Mouse (Mus musculus) kidney, embryonic 14.5 days (tissue): ENCODE measurements around the gene Ndufb6. TPM values are rescaled to one million over a fixed set of nuclear protein-coding genes. Genes with fewer than 3 reads are reported as not detected.

Source experiments
- ATAC-seq: fragments of 200-750 bp; cut with Nextera tagmentation; 2 replicates; pipeline ENCODE4 v1.8.0; 2017; ENCODE audit warnings: moderate number of reproducible peaks, mild to moderate bottlenecking, moderate TSS enrichment, moderate library complexity; ENCODE audit not compliant: low FRiP score, low TSS enrichment
- H3K27ac ChIP-seq: fragments of 300-500 bp; sonication (generic); 2 replicates; pipeline ENCODE4 v1.5.1; 2014; ENCODE audit warnings: low read depth, mild to moderate bottlenecking, low read length, moderate library complexity, mixed read lengths
- H3K27me3 ChIP-seq: fragments of 300-500 bp; sonication (generic); 2 replicates; pipeline ENCODE4 v1.6.1; 2014; ENCODE audit warnings: mild to moderate bottlenecking, low read length; ENCODE audit not compliant: control insufficient read depth, insufficient read depth
- H3K36me3 ChIP-seq: fragments of 300-500 bp; sonication (generic); 2 replicates; pipeline ENCODE4 v1.6.1; 2014; ENCODE audit warnings: low read length, mixed read lengths; ENCODE audit not compliant: control insufficient read depth, insufficient read depth
- H3K4me1 ChIP-seq: fragments of 300-500 bp; sonication (generic); 2 replicates; pipeline ENCODE4 v1.6.1; 2014; ENCODE audit warnings: low read length, mixed read lengths; ENCODE audit not compliant: control insufficient read depth, insufficient read depth
- H3K4me2 ChIP-seq: fragments of 300-500 bp; sonication (generic); replicated peaks from 2 replicates; pipeline ENCODE4 v1.6.1; 2014; ENCODE audit warnings: low read depth, mild to moderate bottlenecking, low read length
- H3K4me3 ChIP-seq: fragments of 300-500 bp; sonication (generic); 2 replicates; pipeline ENCODE4 v1.5.1; 2014; ENCODE audit warnings: mild to moderate bottlenecking, low read length
- H3K9ac ChIP-seq: fragments of 300-500 bp; sonication (generic); 2 replicates; pipeline ENCODE4 v1.6.1; 2014; ENCODE audit warnings: low read depth, mild to moderate bottlenecking, low read length, moderate library complexity
- H3K9me3 ChIP-seq: fragments of 300-500 bp; sonication (generic); 2 replicates; pipeline ENCODE4 v1.6.1; 2016; ENCODE audit warnings: low read length; ENCODE audit not compliant: control insufficient read depth
- WGBS: fragments of 180-500 bp; shearing (Covaris S2); extraction: QIAGEN DNeasy Blood & Tissue Kit; methylation state at CpG from one replicate; pipeline ENCODE4 v1.1.7; 2014; 5-methylcytosine and 5-hydroxymethylcytosine counted together
- polyA plus RNA-seq: library from polyadenylated mRNA; unstranded; fragments of >200 nt; fragmentation: Nextera tagmentation; extraction: Ambion mirVana; gene quantifications from 2 replicates; pipeline ENCODE4 v1.2.1, GENCODE M21; 2014

Gene Ndufb6
- polyA plus RNA-seq, 1 experiment from 2014 or later: 316 TPM

GRCm38 (mm10) chr4:40227131-40227530 is 52.1 kb downstream of the Ndufb6 start:
- Histone ChIP-seq H3K27me3 (no peaks in the 10 kb centered on the region), H3K36me3 (no peaks in the 10 kb centered on the region; the same call in 1 of the 2 replicates), H3K27ac (no peak overlapping the region), H3K9ac (no peak overlapping the region), H3K4me1 (no peaks in the 10 kb centered on the region), H3K9me3 (no peaks in the 10 kb centered on the region), H3K4me2 (no peak overlapping the region), H3K4me3 (no peak overlapping the region)
- 87% methylated on average over 11 of the region's 11 CpGs for WGBS
- ATAC-seq: no peak

- 70% methylated on average over 5 of the region's 5 CpGs for WGBS
- ATAC-seq: no peak
- no peaks in the 10 kb centered on the region for H3K27me3 ChIP-seq
- H3K4me1 ChIP-seq: no peaks in the 10 kb centered on the region
- no peak overlapping the region for H3K27ac ChIP-seq
- no peaks in the 10 kb centered on the region; the same call in 1 of the 2 replicates for H3K36me3 ChIP-seq
- H3K9ac ChIP-seq: no peak overlapping the region
- H3K4me3 ChIP-seq: no peak overlapping the region
- no peak overlapping the region for H3K4me2 ChIP-seq
- no peaks in the 10 kb centered on the region for H3K9me3 ChIP-seq
Measured at GRCm38 (mm10) chr4:40226095-40226494, 53.1 kb downstream of the Ndufb6 start.

GRCm38 (mm10) chr4:40221876-40222585 is 57.2 kb downstream of the Ndufb6 start:
- WGBS: 52% methylated on average over 21 of the region's 21 CpGs

GRCm38 (mm10) chr4:40221004-40221760 is 58.0 kb downstream of the Ndufb6 start:
- no peak for ATAC-seq
- H3K27me3 ChIP-seq: no peaks in the 10 kb centered on the region

More at GRCm38 (mm10) chr4:40221876-40222585, 57.2 kb downstream of the Ndufb6 start:
- H3K9me3 ChIP-seq: no peaks in the 10 kb centered on the region; the same call in 1 of the 2 replicates
- no peak overlapping the region for H3K9ac ChIP-seq
- no peak overlapping the region for H3K27ac ChIP-seq
- H3K27me3 ChIP-seq: no peaks in the 10 kb centered on the region
- H3K4me3 ChIP-seq: no peak overlapping the region
- H3K4me1 ChIP-seq: no peaks in the 10 kb centered on the region
- no peaks in the 10 kb centered on the region for H3K36me3 ChIP-seq
- ATAC-seq: no peak
- H3K4me2 ChIP-seq: no peak overlapping the region

More at GRCm38 (mm10) chr4:40221004-40221760, 58.0 kb downstream of the Ndufb6 start:
- Histone ChIP-seq H3K36me3 (no peaks in the 10 kb centered on the region), H3K9ac (no peak overlapping the region), H3K4me1 (no peaks in the 10 kb centered on the region), H3K4me2 (no peak overlapping the region), H3K27ac (no peak overlapping the region), H3K4me3 (no peak overlapping the region), H3K9me3 (no peaks in the 10 kb centered on the region; the same call in 1 of the 2 replicates)
- 33% methylated on average over 14 of the region's 14 CpGs for WGBS

Other genes starting within 250 kb of the Ndufb6 start
- gene Aco1, start 136.3 kb downstream of the Ndufb6 start, polyA plus RNA-seq: 32.6 and 72.8 TPM in 2 replicates
- gene Ddx58, start 39.6 kb downstream of the Ndufb6 start, polyA plus RNA-seq: 10.2 and 12.2 TPM in 2 replicates
- 28.6 and 55.2 TPM in 2 replicates for gene Smim27, start 9.8 kb downstream of the Ndufb6 start, polyA plus RNA-seq
- gene Topors, start 9.6 kb downstream of the Ndufb6 start, polyA plus RNA-seq: 32.9 and 57.7 TPM in 2 replicates
- 0.32 and 0.43 TPM in 2 replicates for gene Tmem215, start 192.8 kb upstream of the Ndufb6 start, polyA plus RNA-seq